Mouse (Mus musculus) thymus, adult 18-20 months (tissue): ENCODE data around the gene Mrps36.
"Not testable (repeated sequence)": the region's sequence is repeated elsewhere in the genome, so short reads cannot be mapped to it uniquely, and the experiment has no call there.

Source experiments
- DNase-seq, 2 experiments: peaks; one replicate each; pipeline ENCODE4 v3.0.0; 2022; ENCODE audit warnings: mixed read lengths in 2 of 2

Gene Mrps36

GRCm38 (mm10) chr13:100744036-100744744 is at the start of gene Mrps36:
TSS of gene Mrps36 (minus strand) at chr13:100744659.
- DNase-seq, result peak; percentile 88 to 91

DNA sequence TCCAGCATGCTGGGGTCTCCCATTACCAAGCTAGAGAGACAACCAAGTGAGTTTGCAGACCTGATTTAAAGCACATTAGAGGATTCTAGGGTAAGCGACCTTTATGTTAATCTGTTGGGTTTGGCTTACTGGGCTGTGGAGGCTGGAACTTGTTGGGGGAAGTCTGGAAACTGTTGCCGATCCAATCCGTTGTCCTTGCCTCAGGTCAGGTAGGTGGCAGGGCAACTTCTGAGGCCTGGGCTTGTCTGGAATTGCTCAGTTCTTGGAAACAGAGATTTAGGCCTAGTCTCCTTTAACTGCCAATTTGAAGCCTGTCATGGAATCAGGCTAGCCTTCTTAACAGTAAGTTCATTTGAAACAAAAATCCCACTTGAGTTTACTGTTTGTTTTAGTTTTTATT is 44.6 kb upstream of the Mrps36 start:
- DNase-seq, result no peak

- DNase-seq, result not testable (repeated sequence)
Observed at GRCm38 (mm10) chr13:100788057-100788456, 43.6 kb upstream of the Mrps36 start.

GRCm38 (mm10) chr13:100787316-100788010 is 43.0 kb upstream of the Mrps36 start:
- no peak for DNase-seq

- peak; percentile 84 to 85 for DNase-seq
Observed at GRCm38 (mm10) chr13:100786414-100786867, 42.0 kb upstream of the Mrps36 start, which contains the start of gene Ccnb1. TSS of gene Ccnb1 (minus strand) at chr13:100786570.

- no peak for DNase-seq
Observed at GRCm38 (mm10) chr13:100785806-100786413, 41.5 kb upstream of the Mrps36 start.

DNA sequence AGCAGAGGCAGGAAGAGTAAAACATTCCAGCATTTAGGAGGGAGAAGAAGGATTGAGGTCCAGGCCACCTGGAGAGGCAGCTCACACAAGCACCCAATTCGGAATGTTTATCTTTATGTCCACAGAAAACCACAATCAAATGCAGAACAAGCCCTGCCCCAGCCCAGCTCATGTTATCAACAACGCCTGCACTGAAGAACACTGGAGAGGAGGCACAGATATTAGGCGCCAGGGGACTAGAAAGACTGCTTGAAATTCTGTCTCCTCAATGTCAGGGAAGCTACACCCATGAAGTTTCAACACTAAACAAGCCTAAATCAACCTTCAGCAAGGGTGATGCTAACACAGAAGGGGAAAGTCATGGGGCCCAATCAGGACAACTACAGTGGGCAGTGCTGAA is 33.0 kb upstream of the Mrps36 start:
- no peak for DNase-seq

- no peak for DNase-seq
Observed at GRCm38 (mm10) chr13:100776710-100777109, 32.3 kb upstream of the Mrps36 start.

DNA sequence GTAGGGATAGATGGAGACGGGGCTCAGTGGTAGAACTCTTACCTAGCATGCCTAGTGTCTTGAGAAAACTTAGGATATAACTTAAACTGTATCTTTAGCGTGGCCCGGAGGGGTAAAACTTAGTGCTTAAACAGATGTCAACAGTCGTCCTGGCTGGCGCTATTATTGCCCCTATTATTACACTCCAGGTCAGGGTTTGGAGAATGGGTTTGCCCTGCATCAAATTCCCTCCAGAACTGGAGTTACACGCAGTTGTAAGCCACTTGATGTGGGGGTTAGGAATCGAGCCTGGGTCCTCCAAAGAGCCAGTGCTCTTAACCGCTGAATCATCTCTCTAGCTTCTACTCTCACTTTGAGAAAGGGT is 31.6 kb upstream of the Mrps36 start:
- DNase-seq, result no peak

DNA sequence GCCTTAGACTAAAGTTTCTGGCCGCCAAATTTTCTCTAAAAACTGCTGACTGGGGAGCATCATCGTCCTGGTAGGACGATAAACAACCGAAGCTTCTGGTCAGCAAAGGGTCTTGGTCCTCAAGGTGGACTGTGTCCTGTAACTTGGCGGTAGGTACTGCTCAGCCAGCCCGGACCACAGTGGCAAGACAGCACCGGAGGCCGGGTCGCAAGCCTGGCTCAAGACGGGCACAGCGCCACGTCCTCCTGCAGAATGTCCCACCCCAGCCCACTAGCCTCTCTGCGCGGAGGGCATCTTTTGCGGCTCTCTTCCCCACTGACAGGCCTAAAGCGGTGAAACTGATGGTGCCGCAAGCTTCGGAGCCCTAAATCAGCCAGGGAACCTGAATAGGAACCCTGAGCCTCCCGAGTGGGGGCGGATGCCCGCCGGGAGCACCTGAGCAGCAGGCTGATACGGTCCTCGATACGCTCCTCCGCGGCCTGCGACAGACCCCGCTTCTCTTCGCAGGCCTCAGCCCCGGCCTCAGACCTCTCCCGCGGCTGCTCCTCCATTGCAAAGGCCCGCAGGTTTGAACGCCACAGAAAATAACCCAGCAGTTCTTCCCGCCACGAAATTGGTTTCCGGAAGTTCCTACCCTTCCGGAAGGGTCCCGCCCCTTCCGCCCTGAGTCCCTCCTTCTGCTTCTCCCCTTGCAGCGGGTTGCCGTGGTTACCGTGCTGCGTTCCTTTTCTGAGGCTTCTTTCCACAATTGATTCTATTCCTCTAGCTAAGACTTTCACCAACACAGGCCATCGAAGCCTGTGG is 31.0 kb upstream of the Mrps36 start, which contains the start of gene Cenph:
Gene Cenph, minus strand, starts transcription at position 648 of the 804 bp plus-strand sequence.
- DNase-seq, result peak; percentile 64 to 75

DNA sequence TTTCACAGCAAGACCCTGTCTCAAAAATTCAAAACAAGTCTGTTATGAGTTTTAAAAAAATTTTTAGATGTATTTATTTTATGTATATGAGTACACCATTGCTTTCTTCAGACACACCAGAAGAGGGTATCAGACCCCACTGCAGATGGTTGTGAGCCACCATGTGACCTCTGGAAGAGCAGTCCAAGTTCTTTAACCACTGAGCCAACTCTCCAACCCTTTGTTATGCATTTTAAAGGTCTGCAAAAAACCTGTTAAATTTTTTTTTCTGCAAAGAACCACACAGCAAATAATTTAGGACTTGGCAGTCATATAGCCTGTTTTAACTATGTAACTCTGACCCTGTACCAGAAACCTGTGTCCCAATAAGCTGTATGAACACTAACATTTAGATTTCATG is 30.2 kb upstream of the Mrps36 start:
- no peak for DNase-seq

DNA sequence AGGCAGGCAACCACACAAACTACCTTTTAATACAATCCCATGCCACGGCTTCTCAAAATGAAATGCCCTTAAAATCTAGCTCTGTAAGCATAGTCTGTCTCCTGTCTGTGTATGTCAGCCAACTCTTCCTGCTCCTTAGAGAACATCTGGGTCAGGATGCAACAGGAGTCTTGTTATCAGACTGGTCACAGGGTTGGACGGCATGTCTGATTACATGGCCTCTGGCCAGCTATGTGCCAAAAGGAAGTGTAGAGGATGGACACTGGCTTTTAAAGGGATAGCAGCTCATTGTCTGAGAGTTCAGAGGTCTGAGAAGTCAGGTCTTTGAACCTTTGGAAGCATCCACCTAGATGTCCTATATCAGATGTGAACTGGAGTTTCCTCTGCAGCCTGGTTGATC is 10.9 kb upstream of the Mrps36 start:
- no peak for DNase-seq

DNA sequence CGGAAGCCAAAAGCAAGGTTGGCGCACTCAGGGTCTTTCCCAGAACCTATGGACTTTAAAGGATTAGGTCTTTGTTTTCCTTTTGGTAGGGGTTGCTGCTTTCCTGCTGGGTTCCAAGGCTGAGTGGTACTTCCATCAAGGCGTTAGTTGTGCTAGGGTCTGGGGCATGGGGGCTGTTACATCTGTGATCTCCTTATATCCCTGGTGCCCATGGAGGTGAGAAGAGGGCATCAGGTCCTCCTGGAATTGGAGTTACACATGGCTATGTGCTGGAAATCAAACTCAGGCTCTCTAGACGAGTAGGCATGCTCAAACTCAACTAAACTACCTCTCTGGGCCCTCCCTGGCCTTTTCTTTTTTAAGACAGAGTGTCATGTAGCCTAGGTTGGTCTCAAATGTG is 9.7 kb upstream of the Mrps36 start:
- DNase-seq, result no peak

- no peak for DNase-seq
Observed at GRCm38 (mm10) chr13:100753011-100753410, 8.6 kb upstream of the Mrps36 start.

DNA sequence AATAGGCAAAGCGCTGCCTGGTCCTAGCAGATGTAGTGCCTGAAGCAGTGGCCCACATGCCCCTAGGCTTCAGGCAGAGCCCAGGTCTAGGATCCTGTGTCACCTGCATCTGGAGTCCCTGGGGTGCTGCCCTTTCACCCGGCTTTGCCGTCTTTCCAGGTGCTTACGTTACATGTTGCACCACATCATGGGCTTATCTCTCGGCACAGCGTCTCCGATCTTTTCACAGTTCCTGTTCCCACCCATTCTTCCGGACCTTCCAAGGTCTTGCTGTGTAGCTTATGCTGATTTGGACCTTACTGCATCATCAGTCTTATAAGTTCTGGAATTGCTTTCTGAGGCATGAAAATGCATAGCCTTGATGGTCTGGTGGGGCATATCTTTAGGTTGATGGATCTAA is 8.1 kb upstream of the Mrps36 start:
- no peak for DNase-seq

- DNase-seq, result no peak
Observed at GRCm38 (mm10) chr13:100751402-100751801, 6.9 kb upstream of the Mrps36 start.

- no peak for DNase-seq
Observed at GRCm38 (mm10) chr13:100750799-100751198, 6.3 kb upstream of the Mrps36 start.

DNA sequence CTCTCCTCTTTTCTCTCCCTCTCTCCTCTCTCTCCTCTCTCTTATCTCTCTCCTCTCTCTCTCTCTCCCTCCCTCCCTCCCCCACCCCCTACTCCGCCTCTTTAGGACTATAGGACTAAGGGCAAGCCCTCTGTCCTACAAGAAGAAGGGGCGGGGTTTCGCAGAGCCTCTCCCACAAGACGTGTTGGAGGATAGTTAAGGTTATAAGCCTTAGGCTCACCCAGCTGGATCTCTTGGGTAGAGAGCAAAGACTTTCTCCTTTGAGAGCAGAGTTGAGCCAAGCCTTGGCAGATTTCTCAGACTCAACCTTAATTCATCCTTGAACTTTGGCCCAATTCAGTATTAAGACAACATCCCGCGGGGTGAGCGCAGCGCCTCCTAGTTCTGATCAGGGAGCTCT is 4.2 kb upstream of the Mrps36 start:
- no peak for DNase-seq

- DNase-seq, result no peak
Observed at GRCm38 (mm10) chr13:100746090-100746489, 1.6 kb upstream of the Mrps36 start.

DNA sequence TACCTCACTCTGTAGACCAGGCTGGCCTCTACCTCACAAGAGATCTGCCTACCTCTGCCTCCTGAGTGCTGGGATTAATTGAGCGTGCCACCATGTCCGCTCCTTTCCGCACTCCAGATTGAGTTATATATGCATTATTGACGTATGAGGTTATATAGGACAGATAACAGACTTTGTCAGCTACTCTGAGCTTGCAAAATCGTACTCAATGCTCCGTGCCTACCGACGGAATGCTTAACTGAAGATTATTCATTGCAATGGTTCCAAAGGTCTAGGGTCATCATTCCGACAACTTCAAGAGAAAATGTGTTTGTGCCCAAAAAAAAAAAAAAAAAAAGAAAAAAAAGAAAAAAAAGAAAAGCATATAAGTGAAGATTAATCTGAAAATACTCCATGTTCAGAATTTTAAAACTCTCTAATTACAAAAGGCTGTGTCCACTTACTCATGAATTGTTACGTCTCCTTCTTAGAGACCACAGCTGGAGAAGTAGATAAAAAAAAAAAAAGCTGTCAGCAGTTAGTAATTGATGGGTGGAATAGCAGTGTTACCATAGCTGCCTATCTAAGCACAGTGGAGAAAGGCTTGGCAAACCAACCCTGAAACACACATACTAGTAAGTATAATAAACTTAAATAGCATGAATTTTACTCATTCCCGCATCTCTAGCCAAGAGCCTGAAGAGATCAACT is 968 bp downstream of the Mrps36 start:
- no peak for DNase-seq

DNA sequence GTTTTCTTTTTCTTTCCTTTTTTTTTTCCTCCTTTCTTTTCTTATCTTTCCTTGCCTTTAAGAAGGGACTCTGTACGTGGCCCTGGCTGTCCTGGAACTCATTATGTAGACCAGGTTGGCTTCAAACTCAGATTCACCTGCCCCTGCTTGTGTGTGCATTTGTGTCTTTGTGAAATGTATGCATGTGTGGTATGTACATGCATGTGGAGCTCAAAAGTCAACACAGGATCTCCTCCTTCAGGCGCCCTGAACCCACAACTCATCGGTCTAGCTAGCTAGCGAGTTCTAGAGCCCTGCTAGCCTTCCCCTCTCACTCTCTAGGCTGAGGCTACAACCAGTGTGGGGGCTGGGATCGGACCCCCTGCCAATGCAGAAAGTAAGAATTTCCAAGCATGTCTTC is 1.6 kb downstream of the Mrps36 start:
- no peak for DNase-seq

GRCm38 (mm10) chr13:100732756-100733155 is 11.7 kb downstream of the Mrps36 start:
- no peak for DNase-seq
